Mouse (Mus musculus) kidney, postnatal 0 days (tissue): Measurements from ENCODE around the gene Pef1. TPM values are rescaled to one million over a fixed set of nuclear protein-coding genes. Genes with fewer than 3 reads are reported as not detected.
A peak's percentile ranks its signal among the peaks of the same experiment; 100 is the strongest.

Source experiments
- ATAC-seq: fragments of 200-750 bp; cut with Nextera tagmentation; replicated peaks from 2 replicates; pipeline ENCODE4 v1.8.0; 2017; ENCODE audit warnings: low read depth, moderate number of reproducible peaks, moderate TSS enrichment, moderate library complexity; ENCODE audit not compliant: low FRiP score
- DNase-seq: peaks from one replicate; pipeline ENCODE4 v3.0.0-alpha.2; 2016; ENCODE audit warnings: low spot score
- H3K27ac ChIP-seq: fragments of 300-500 bp; sonication (generic); 2 replicates; pipeline ENCODE4 v1.5.1; 2014; ENCODE audit warnings: mild to moderate bottlenecking
- H3K27me3 ChIP-seq: fragments of 300-500 bp; sonication (generic); 2 replicates; pipeline ENCODE4 v1.6.1; 2014; ENCODE audit warnings: low read length, mixed read lengths; ENCODE audit not compliant: insufficient read depth
- H3K36me3 ChIP-seq: fragments of 300-500 bp; sonication (generic); 2 replicates; pipeline ENCODE4 v1.6.1; 2014; ENCODE audit warnings: low read length, mixed read lengths; ENCODE audit not compliant: insufficient read depth
- H3K4me1 ChIP-seq: fragments of 300-500 bp; sonication (generic); replicated peaks from 2 replicates; pipeline ENCODE4 v1.6.1; 2014; ENCODE audit warnings: antibody characterized with exemption, low read length, mixed read lengths; ENCODE audit not compliant: insufficient read depth
- H3K4me2 ChIP-seq: fragments of 300-500 bp; sonication (generic); 2 replicates; pipeline ENCODE4 v1.6.1; 2014; ENCODE audit warnings: mild to moderate bottlenecking, low read length, moderate library complexity, mixed read lengths
- H3K4me3 ChIP-seq: fragments of 300-500 bp; sonication (generic); replicated peaks from 2 replicates; pipeline ENCODE4 v1.5.1; 2014; ENCODE audit warnings: low read depth, low read length
- H3K9ac ChIP-seq: fragments of 300-500 bp; sonication (generic); 2 replicates; pipeline ENCODE4 v1.6.1; 2014; ENCODE audit warnings: low read depth, low read length
- H3K9me3 ChIP-seq: fragments of 300-500 bp; sonication (generic); replicated peaks from 2 replicates; pipeline ENCODE4 v1.6.1; 2016; ENCODE audit warnings: low read length, inconsistent platforms, mixed read lengths
- CTCF ChIP-seq: IDR thresholded peaks from 2 replicates; pipeline ENCODE4 v1.5.1; 2016; ENCODE audit warnings: antibody characterized with exemption, low read depth, mild to moderate bottlenecking, moderate library complexity
- WGBS: fragments of 180-500 bp; shearing (Covaris S2); extraction: QIAGEN DNeasy Blood & Tissue Kit; methylation state at CpG from one replicate; pipeline ENCODE4 v1.1.7; 2014; 5-methylcytosine and 5-hydroxymethylcytosine counted together
- polyA plus RNA-seq: library from polyadenylated mRNA; unstranded; fragments of >200 nt; fragmentation: Nextera tagmentation; extraction: Ambion mirVana; gene quantifications from 2 replicates; pipeline ENCODE4 v1.2.1, GENCODE M21; 2015

Gene Pef1
- polyA plus RNA-seq, 1 experiment from 2014 or later: 73.6 TPM

- 75% methylated on average over 5 of the region's 5 CpGs for WGBS
- H3K27ac ChIP-seq: 0 out of 2 replicates have a peak overlapping the region, but pooled peaks have one; percentile 10
- H3K4me3 ChIP-seq: no peak overlapping the region
- no peak overlapping the region for H3K9ac ChIP-seq
- H3K4me2 ChIP-seq: no peak overlapping the region
- H3K4me1 ChIP-seq: peaks cover 41% of the 10 kb centered on the region
- DNase-seq: no peak
- H3K36me3 ChIP-seq: no peaks in the 10 kb centered on the region
- TF ChIP-seq CTCF: no peak
- H3K27me3 ChIP-seq: no peaks in the 10 kb centered on the region
- H3K9me3 ChIP-seq: no peaks in the 10 kb centered on the region
- ATAC-seq: no peak
Observed at GRCm38 (mm10) chr4:130176156-130176720, 73.9 kb downstream of the Pef1 start.

GRCm38 (mm10) chr4:130177087-130177486, 74.7 kb downstream of the Pef1 start:
- TF ChIP-seq CTCF: no peak
- no peak for ATAC-seq
- Histone ChIP-seq H3K4me1 (peaks cover 33% of the 10 kb centered on the region), H3K27ac (peak overlapping the region; percentile 70), H3K36me3 (no peaks in the 10 kb centered on the region), H3K9ac (0 out of 2 replicates have a peak overlapping the region, but pooled peaks have one; percentile 18), H3K4me3 (no peak overlapping the region), H3K9me3 (no peaks in the 10 kb centered on the region), H3K27me3 (no peaks in the 10 kb centered on the region), H3K4me2 (no peak overlapping the region)
- WGBS: 41% methylated on average over 4 of the region's 4 CpGs
- no peak for DNase-seq

- Histone ChIP-seq H3K27ac (peak overlapping the region; percentile 70), H3K4me1 (peaks cover 29% of the 10 kb centered on the region)
- 48% methylated on average over 7 of the region's 7 CpGs for WGBS
Observed at GRCm38 (mm10) chr4:130177536-130177935, 75.2 kb downstream of the Pef1 start.

More at GRCm38 (mm10) chr4:130177536-130177935, 75.2 kb downstream of the Pef1 start:
- no peaks in the 10 kb centered on the region for H3K9me3 ChIP-seq
- no peak overlapping the region for H3K4me2 ChIP-seq
- H3K36me3 ChIP-seq: no peaks in the 10 kb centered on the region
- no peak overlapping the region for H3K4me3 ChIP-seq
- 0 out of 2 replicates have a peak overlapping the region, but pooled peaks have one; percentile 18 for H3K9ac ChIP-seq
- no peaks in the 10 kb centered on the region for H3K27me3 ChIP-seq
- no peak for TF ChIP-seq CTCF
- DNase-seq (no peak), ATAC-seq (no peak; the same call in 1 of the 2 replicates)

Other genes with a start within 250 kb of the Pef1 start
- gene Spocd1, start 173.3 kb upstream of the Pef1 start, polyA plus RNA-seq: not detected in 2 replicates
- 0.78 and 1.8 TPM in 2 replicates for gene Adgrb2, start 117.7 kb upstream of the Pef1 start, polyA plus RNA-seq
- gene Col16a1, start 54.7 kb upstream of the Pef1 start, polyA plus RNA-seq: 38.6 TPM in 2 replicates
- gene Hcrtr1, start 36.8 kb downstream of the Pef1 start, polyA plus RNA-seq: 0.36 and 0.46 TPM in 2 replicates
- gene Tinagl1, start 72.6 kb downstream of the Pef1 start, polyA plus RNA-seq: 123 and 127 TPM in 2 replicates
- 14.3 and 15.9 TPM in 2 replicates for gene Gm853, start 119.8 kb downstream of the Pef1 start, polyA plus RNA-seq
- 52.6 and 58.0 TPM in 2 replicates for gene Serinc2, start 176.6 kb downstream of the Pef1 start, polyA plus RNA-seq
- gene Fabp3, start 206.0 kb downstream of the Pef1 start, polyA plus RNA-seq: 542 and 545 TPM in 2 replicates
- 0.69 and 1.2 TPM in 2 replicates for gene Gm10570, start 206.1 kb downstream of the Pef1 start, polyA plus RNA-seq